Mouse (Mus musculus): Measurements from ENCODE around the gene Olfr61. TPM values are rescaled to one million over a fixed set of nuclear protein-coding genes. Genes with fewer than 3 reads are reported as not detected.

The Olfr61 gene
- not detected for polyA plus RNA-seq (2014; fragmentation: Illumina TruSeq; extraction: RNeasy Lipid Tissue Mini Kit (QIAGEN cat#74804); ENCODE audit: low read depth, low replicate concordance)

DNA sequence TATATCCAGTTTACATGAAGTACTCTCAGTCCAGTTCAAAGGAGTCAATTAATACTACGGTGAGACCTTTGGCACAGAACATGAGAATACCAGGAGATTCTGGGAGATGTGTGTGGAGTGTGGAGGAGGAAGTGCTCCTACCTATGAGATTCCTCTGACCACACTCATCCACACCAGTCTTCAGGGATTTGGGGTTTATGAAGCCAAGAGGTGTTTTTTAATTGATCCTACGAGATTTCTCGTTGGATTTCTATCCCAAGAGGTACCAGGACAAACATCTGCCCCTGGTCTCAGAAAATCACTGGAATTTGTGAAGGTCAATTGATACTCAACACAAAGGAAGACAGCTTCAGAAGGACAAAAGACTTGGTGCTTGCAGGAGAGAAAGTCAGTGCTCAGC lies at the start of gene Olfr61:
Olfr61 (plus strand) TSS at position 301 of the 400 bp plus-strand sequence.

DNA sequence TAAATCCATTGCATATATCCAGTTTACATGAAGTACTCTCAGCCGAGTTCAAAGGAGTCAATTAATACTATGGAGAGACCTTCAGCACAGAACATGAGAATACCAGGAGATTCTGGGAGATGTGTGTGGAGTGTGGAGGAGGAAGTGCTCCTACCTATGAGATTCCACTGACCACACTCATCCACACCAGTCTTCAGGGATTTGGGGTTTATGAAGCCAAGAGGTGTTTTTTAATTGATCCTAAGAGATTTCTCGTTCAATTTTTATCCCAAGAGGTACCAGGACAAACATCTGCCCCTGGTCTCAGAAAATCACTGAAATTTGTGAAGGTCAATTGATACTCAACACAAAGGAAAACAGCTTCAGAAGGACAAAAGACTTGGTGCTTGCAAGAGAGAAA lies 27.8 kb upstream of the Olfr61 start, which contains the start of gene Olfr46:
Olfr46 (plus strand) TSS at position 301 of the 400 bp plus-strand sequence.

DNA sequence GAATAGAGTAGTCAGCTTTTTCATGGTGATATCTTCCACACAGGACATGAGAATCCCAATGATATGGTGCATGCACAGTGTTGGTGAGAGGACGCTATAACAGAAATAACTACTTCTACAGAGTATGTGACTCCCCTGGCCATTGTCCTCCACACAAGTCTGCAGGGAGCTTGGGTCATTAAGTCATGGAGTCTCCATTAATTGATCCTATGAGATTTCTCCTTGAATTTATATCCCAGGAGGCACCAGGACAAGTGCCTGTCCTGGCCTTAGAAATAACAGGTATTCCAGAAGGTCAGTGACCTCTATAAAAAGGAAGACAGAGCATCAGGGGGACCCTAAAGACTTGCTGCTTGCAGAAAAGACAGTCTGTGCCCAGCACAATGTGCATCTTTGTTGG lies 17.4 kb downstream of the Olfr61 start, which contains the start of gene Olfr53:
Olfr53 (plus strand) TSS at position 301 of the 400 bp plus-strand sequence.

DNA sequence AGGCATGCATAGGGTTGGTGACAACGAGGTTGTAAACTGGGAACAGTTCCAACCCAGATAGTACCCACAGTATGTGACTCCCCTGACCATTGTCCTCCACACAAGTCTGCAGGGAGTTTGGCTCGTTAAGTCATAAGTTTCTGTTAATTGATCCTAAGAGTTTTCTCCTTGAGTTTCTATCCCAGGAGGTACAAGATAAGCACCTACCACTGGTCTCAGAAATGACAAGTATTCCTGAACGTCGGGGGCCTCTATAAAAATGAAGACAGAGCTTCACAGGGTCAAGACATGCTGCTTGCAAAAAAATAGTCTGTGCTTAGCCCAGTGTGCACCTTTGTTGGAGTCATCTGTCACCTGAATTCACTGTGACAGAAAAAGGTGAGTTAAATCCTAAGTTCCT lies 30.9 kb downstream of the Olfr61 start, which contains the start of gene Olfr539:
Olfr539 (plus strand) TSS at position 301 of the 400 bp plus-strand sequence.

DNA sequence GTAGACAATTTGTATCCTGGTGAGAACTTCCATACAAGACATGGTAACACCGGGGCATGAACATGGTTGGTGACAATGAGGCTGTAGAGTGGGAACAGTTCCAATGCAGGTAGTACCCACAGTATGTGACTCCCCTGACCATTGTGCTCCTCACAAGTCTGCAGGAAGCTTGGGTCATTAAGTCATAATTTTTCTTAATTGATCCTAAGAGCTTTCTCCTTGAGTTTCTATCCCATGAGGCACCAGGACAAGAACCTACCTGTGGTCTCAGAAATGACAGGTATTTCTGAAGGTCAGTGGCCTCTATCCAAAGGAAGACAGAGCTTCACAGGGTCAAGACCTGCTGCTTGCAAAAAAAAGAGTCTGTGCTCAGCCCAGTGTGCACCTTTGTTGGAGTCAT lies 52.9 kb downstream of the Olfr61 start, which contains the start of gene Olfr45:
Olfr45 (plus strand) TSS at position 301 of the 400 bp plus-strand sequence.

Other genes starting within 250 kb of the Olfr61 start
- gene Olfr531, start 226.1 kb upstream of the Olfr61 start, polyA plus RNA-seq (2014; fragmentation: Illumina TruSeq; extraction: RNeasy Lipid Tissue Mini Kit (QIAGEN cat#74804); ENCODE audit: low read depth, low replicate concordance): not detected
- gene Olfr532, start 207.3 kb upstream of the Olfr61 start, polyA plus RNA-seq (2014; fragmentation: Illumina TruSeq; extraction: RNeasy Lipid Tissue Mini Kit (QIAGEN cat#74804); ENCODE audit: low read depth, low replicate concordance): not detected
- gene Olfr533, start 165.6 kb upstream of the Olfr61 start, polyA plus RNA-seq (2014; fragmentation: Illumina TruSeq; extraction: RNeasy Lipid Tissue Mini Kit (QIAGEN cat#74804); ENCODE audit: low read depth, low replicate concordance): not detected
- not detected for gene Olfr535, start 144.8 kb upstream of the Olfr61 start, polyA plus RNA-seq (2014; fragmentation: Illumina TruSeq; extraction: RNeasy Lipid Tissue Mini Kit (QIAGEN cat#74804); ENCODE audit: low read depth, low replicate concordance)
- not detected for gene Olfr536, start 121.6 kb upstream of the Olfr61 start, polyA plus RNA-seq (2014; fragmentation: Illumina TruSeq; extraction: RNeasy Lipid Tissue Mini Kit (QIAGEN cat#74804); ENCODE audit: low read depth, low replicate concordance)
- gene Olfr538, start 61.1 kb upstream of the Olfr61 start, polyA plus RNA-seq (2014; fragmentation: Illumina TruSeq; extraction: RNeasy Lipid Tissue Mini Kit (QIAGEN cat#74804); ENCODE audit: low read depth, low replicate concordance): not detected
- gene Olfr46, start 27.7 kb upstream of the Olfr61 start, polyA plus RNA-seq (2014; fragmentation: Illumina TruSeq; extraction: RNeasy Lipid Tissue Mini Kit (QIAGEN cat#74804); ENCODE audit: low read depth, low replicate concordance): not detected
- gene Olfr53, start 17.5 kb downstream of the Olfr61 start, polyA plus RNA-seq (2014; fragmentation: Illumina TruSeq; extraction: RNeasy Lipid Tissue Mini Kit (QIAGEN cat#74804); ENCODE audit: low read depth, low replicate concordance): not detected
- not detected for gene Olfr539, start 31.0 kb downstream of the Olfr61 start, polyA plus RNA-seq (2014; fragmentation: Illumina TruSeq; extraction: RNeasy Lipid Tissue Mini Kit (QIAGEN cat#74804); ENCODE audit: low read depth, low replicate concordance)
- not detected for gene Olfr45, start 53.0 kb downstream of the Olfr61 start, polyA plus RNA-seq (2014; fragmentation: Illumina TruSeq; extraction: RNeasy Lipid Tissue Mini Kit (QIAGEN cat#74804); ENCODE audit: low read depth, low replicate concordance)
- gene Olfr541, start 68.3 kb downstream of the Olfr61 start, polyA plus RNA-seq (2014; fragmentation: Illumina TruSeq; extraction: RNeasy Lipid Tissue Mini Kit (QIAGEN cat#74804); ENCODE audit: low read depth, low replicate concordance): not detected
- gene Cyp2e1, start 134.8 kb downstream of the Olfr61 start, polyA plus RNA-seq (2014; fragmentation: Illumina TruSeq; extraction: RNeasy Lipid Tissue Mini Kit (QIAGEN cat#74804); ENCODE audit: low read depth, low replicate concordance): 21.8 TPM
- not detected for gene Syce1, start 158.9 kb downstream of the Olfr61 start, polyA plus RNA-seq (2014; fragmentation: Illumina TruSeq; extraction: RNeasy Lipid Tissue Mini Kit (QIAGEN cat#74804); ENCODE audit: low read depth, low replicate concordance)
- gene Zfp941, start 193.2 kb downstream of the Olfr61 start, polyA plus RNA-seq (2014; fragmentation: Illumina TruSeq; extraction: RNeasy Lipid Tissue Mini Kit (QIAGEN cat#74804); ENCODE audit: low read depth, low replicate concordance): 0.18 TPM
- 1.8 TPM for gene Urah, start 206.0 kb downstream of the Olfr61 start, polyA plus RNA-seq (2014; fragmentation: Illumina TruSeq; extraction: RNeasy Lipid Tissue Mini Kit (QIAGEN cat#74804); ENCODE audit: low read depth, low replicate concordance)
- 35.3 TPM for gene Scgb1c1, start 216.6 kb downstream of the Olfr61 start, polyA plus RNA-seq (2014; fragmentation: Illumina TruSeq; extraction: RNeasy Lipid Tissue Mini Kit (QIAGEN cat#74804); ENCODE audit: low read depth, low replicate concordance)
- not detected for gene Odf3, start 218.8 kb downstream of the Olfr61 start, polyA plus RNA-seq (2014; fragmentation: Illumina TruSeq; extraction: RNeasy Lipid Tissue Mini Kit (QIAGEN cat#74804); ENCODE audit: low read depth, low replicate concordance)
- gene Gm45785, start 227.4 kb downstream of the Olfr61 start, polyA plus RNA-seq (2014; fragmentation: Illumina TruSeq; extraction: RNeasy Lipid Tissue Mini Kit (QIAGEN cat#74804); ENCODE audit: low read depth, low replicate concordance): not detected
- gene Ric8a, start 228.0 kb downstream of the Olfr61 start, polyA plus RNA-seq (2014; fragmentation: Illumina TruSeq; extraction: RNeasy Lipid Tissue Mini Kit (QIAGEN cat#74804); ENCODE audit: low read depth, low replicate concordance): 22.6 TPM
- 12.4 TPM for gene Bet1l, start 228.6 kb downstream of the Olfr61 start, polyA plus RNA-seq (2014; fragmentation: Illumina TruSeq; extraction: RNeasy Lipid Tissue Mini Kit (QIAGEN cat#74804); ENCODE audit: low read depth, low replicate concordance)

Measured in heart, adult 10 weeks (tissue).